Mouse (Mus musculus): Measurements from ENCODE around the gene Plxna2.

- no peak for TF ChIP-seq POLR2A (IDR thresholded peaks at IDR 0.05; ENCODE audit: low read depth, low read length)
- TF ChIP-seq CTCF (IDR thresholded peaks at IDR 0.05; ENCODE audit: extremely low read depth, insufficient read depth, insufficient read length, insufficient replicate concordance): no peak
Measured at GRCm38 (mm10) chr1:194683132-194683531, 65.1 kb downstream of the Plxna2 start.

All from spleen, adult 2 months (tissue).